Mouse (Mus musculus) intestine, embryonic 14.5 days (tissue): ENCODE data around the gene Ddi1. TPM values are rescaled to one million over a fixed set of nuclear protein-coding genes. Genes with fewer than 3 reads are reported as not detected.

ENCODE experiments used
- polyA plus RNA-seq: library from polyadenylated mRNA; unstranded; fragments of >200 nt; fragmentation: Nextera tagmentation; extraction: Ambion mirVana; gene quantifications from 2 replicates; pipeline ENCODE4 v1.2.1, GENCODE M21; 2014

Gene Ddi1
- polyA plus RNA-seq, 1 experiment from 2014 or later: 0.26 TPM

Other genes with a start within 250 kb of the Ddi1 start
- gene Pdgfd, start 101.3 kb downstream of the Ddi1 start, polyA plus RNA-seq: 7.9 and 8.4 TPM in 2 replicates